Mouse (Mus musculus): ENCODE measurements around the gene Nlgn2. TPM values are rescaled to one million over a fixed set of nuclear protein-coding genes. Genes with fewer than 3 reads are reported as not detected.

Gene Nlgn2
- polyA plus RNA-seq, 1 experiment from 2014 or later, result 7.6 TPM

DNA sequence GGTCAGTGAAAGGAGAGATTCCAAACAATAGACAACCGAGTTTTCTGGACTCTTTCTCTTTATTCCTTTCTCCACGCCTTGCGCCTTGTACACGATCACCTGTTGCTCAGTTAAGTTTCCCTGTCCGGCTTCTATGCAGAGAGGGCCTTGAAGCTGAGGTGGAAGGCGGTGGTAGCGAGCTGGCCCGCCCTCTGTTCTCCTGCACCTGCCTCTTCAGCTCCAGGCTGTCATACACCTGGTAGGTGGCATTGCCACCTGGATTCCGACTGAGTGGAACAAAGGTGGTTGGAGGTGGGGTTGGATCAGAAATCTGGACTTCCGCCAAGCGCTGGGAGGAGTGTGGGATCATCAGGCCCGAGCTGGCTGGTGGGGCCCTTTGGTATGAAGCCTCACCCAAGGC is 21.1 kb downstream of the Nlgn2 start:
- Histone ChIP-seq H3K9me3 (replicated peaks) (0 out of 2 replicates have a peak, but pooled peaks cover 8% of the 10 kb centered on the region), H3K27ac (no peak overlapping the region), H3K4me2 (no peak overlapping the region), H3K27me3 (no peaks in the 10 kb centered on the region), H3K4me3 (replicated peaks) (no peak overlapping the region), H3K4me1 (peaks cover 4% of the 10 kb centered on the region; the same call in 1 of the 2 replicates), H3K36me3 (no peaks in the 10 kb centered on the region), H3K9ac (no peak overlapping the region)
- WGBS, result 91% methylated on average over 12 of the region's 12 CpGs
- no peak for ATAC-seq (replicated peaks; ENCODE audit: low FRiP score)

DNA sequence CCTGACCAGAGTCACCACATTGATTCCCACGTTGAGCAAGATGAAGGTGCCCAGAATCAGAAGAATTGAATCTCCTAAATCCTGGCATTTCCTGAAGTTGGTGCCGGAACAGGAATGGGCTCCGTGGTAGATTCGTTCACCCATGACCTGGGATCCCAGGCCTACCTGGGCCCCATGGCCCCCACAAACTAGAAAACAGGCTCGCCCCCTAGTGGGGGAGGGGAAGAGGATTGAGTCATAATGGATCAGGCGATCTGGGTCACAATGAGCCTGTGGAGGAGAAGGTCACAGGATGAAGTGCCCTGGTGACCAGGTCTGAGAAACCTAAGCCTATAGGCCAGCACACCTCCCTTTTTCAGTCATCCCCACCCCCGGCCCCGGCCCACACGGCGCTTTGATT is 22.4 kb downstream of the Nlgn2 start, which contains the start of gene Gm39566:
TSS of gene Gm39566 (minus strand) at position 144 of the 400 bp plus-strand sequence.
- Histone ChIP-seq H3K4me3 (replicated peaks) (no peak within 1 kb of the TSS), H3K27ac (no peak within 1 kb of the TSS), H3K9me3 (replicated peaks) (0 out of 2 replicates have a peak, but pooled peaks cover 8% of the 10 kb centered on the region), H3K9ac (no peak within 1 kb of the TSS), H3K4me2 (no peak within 1 kb of the TSS), H3K36me3 (no peaks in the 10 kb centered on the region), H3K4me1 (peaks cover 4% of the 10 kb centered on the region; the same call in 1 of the 2 replicates), H3K27me3 (no peaks in the 10 kb centered on the region)
- ATAC-seq (replicated peaks; ENCODE audit: low FRiP score), result no peak
- WGBS, result 52% methylated on average over 10 of the region's 10 CpGs

DNA sequence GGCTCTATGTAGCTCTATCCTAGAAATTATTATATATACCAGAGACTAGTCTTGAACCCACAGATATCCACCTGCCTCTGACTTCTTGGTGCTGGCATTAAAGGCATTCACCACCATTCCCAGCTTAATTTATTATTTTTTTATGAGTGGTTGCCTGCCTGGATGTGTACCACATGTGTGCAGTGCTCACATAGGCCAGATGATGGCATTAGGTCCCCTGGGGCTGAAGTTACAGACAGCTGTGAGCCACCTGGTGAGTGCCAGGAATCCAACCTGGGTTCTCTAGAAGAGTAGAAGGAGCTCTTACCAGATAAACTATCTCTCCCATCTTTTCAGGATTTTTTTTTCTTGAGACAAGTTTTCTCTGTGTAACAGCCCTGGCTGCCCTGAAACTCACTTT is 27.3 kb downstream of the Nlgn2 start:
- ATAC-seq (replicated peaks; ENCODE audit: low FRiP score), result no peak
- H3K9ac ChIP-seq, result no peak overlapping the region

DNA sequence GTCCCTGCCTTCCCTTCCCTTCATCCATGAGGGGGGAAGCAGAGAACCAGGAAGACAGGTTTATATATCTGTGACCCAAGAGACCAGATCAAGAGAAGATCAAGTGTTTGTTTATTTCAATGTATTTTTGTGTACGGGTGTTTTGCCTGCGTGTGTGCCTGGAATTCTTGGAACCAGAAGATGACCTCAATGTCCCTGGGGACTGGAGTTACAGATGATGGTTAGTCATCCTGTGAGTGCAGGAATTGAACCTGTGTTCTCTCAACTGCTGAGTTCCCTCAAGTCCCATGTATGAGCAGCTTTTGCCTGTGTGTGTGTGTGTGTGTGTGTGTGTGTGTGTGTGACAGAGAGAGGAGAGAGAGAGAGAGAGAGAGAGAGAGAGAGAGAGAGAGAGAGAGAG is 29.9 kb downstream of the Nlgn2 start:
- ATAC-seq (replicated peaks; ENCODE audit: low FRiP score), result no peak
- WGBS, result 78% methylated on average over 2 of the region's 2 CpGs

More for the DNA sequence above, 27.3 kb downstream of the Nlgn2 start:
- Histone ChIP-seq H3K4me2 (no peak overlapping the region), H3K4me1 (peaks cover 3% of the 10 kb centered on the region; the same call in 1 of the 2 replicates), H3K9me3 (replicated peaks) (no peaks in the 10 kb centered on the region), H3K27ac (no peak overlapping the region), H3K27me3 (peaks cover 13% of the 10 kb centered on the region), H3K4me3 (replicated peaks) (no peak overlapping the region), H3K36me3 (no peaks in the 10 kb centered on the region)

DNA sequence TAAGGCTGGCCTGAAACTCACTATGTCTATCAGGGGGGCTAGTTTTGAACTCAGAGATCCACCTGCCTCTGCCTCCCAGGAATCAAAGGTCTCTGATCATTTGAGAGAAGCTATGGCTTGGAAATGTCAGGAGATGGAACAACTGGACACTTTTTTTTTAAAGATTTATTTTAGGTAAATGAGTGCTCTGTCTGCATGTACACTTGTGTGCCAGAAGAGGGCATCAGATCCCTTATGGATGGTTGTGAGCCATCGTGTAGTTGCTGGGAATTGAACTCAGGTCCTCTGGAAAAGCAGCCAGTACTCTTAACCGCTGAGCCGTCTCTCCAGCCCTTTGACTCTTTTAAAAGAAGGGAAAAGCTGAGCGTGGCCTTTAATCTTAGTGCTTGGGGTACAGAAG is 31.2 kb downstream of the Nlgn2 start:
- H3K9ac ChIP-seq, result no peak overlapping the region
- 88% methylated on average over 4 of the region's 4 CpGs for WGBS
- no peak overlapping the region for H3K4me2 ChIP-seq
- no peaks in the 10 kb centered on the region for H3K36me3 ChIP-seq
- H3K27ac ChIP-seq, result no peak overlapping the region
- H3K4me1 ChIP-seq, result peaks cover 38% of the 10 kb centered on the region
- H3K4me3 ChIP-seq (replicated peaks), result no peak overlapping the region
- no peaks in the 10 kb centered on the region for H3K9me3 ChIP-seq (replicated peaks)
- no peak for ATAC-seq (replicated peaks; ENCODE audit: low FRiP score)
- peaks cover 44% of the 10 kb centered on the region for H3K27me3 ChIP-seq

More for the DNA sequence above, 29.9 kb downstream of the Nlgn2 start:
- no peaks in the 10 kb centered on the region for H3K36me3 ChIP-seq
- peaks cover 32% of the 10 kb centered on the region for H3K27me3 ChIP-seq
- no peak overlapping the region for H3K4me2 ChIP-seq
- no peak overlapping the region for H3K4me3 ChIP-seq (replicated peaks)
- no peak overlapping the region for H3K27ac ChIP-seq
- H3K9me3 ChIP-seq (replicated peaks), result no peaks in the 10 kb centered on the region
- H3K4me1 ChIP-seq, result peaks cover 25% of the 10 kb centered on the region
- H3K9ac ChIP-seq, result no peak overlapping the region

GRCm38 (mm10) chr11:69804972-69805909 is 32.3 kb downstream of the Nlgn2 start, which contains the start of gene Tmem102:
Gene Tmem102, minus strand, starts transcription at chr11:69805624.
- H3K4me3 ChIP-seq (replicated peaks), result peak within 1 kb of the TSS; percentile 61
- peak within 1 kb of the TSS; percentile 46 for H3K9ac ChIP-seq
- H3K36me3 ChIP-seq, result no peaks in the 10 kb centered on the region
- H3K4me1 ChIP-seq, result peaks cover 49% of the 10 kb centered on the region
- 6% methylated on average over 29 of the region's 29 CpGs for WGBS
- peak within 1 kb of the TSS; percentile 93 for H3K4me2 ChIP-seq
- H3K27me3 ChIP-seq, result peaks cover 47% of the 10 kb centered on the region
- ATAC-seq (replicated peaks; ENCODE audit: low FRiP score), result no peak
- no peaks in the 10 kb centered on the region for H3K9me3 ChIP-seq (replicated peaks)
- no peak within 1 kb of the TSS for H3K27ac ChIP-seq

- Histone ChIP-seq H3K4me2 (peak overlapping the region; percentile 93), H3K9ac (peak overlapping the region; percentile 46), H3K4me1 (peaks cover 55% of the 10 kb centered on the region), H3K4me3 (replicated peaks) (peak overlapping the region; percentile 61), H3K9me3 (replicated peaks) (no peaks in the 10 kb centered on the region), H3K36me3 (no peaks in the 10 kb centered on the region), H3K27me3 (peaks cover 47% of the 10 kb centered on the region), H3K27ac (no peak overlapping the region)
- 7% methylated on average over 12 of the region's 12 CpGs for WGBS
- ATAC-seq (replicated peaks; ENCODE audit: low FRiP score), result no peak
Observed at GRCm38 (mm10) chr11:69804652-69804940, 33.0 kb downstream of the Nlgn2 start.

DNA sequence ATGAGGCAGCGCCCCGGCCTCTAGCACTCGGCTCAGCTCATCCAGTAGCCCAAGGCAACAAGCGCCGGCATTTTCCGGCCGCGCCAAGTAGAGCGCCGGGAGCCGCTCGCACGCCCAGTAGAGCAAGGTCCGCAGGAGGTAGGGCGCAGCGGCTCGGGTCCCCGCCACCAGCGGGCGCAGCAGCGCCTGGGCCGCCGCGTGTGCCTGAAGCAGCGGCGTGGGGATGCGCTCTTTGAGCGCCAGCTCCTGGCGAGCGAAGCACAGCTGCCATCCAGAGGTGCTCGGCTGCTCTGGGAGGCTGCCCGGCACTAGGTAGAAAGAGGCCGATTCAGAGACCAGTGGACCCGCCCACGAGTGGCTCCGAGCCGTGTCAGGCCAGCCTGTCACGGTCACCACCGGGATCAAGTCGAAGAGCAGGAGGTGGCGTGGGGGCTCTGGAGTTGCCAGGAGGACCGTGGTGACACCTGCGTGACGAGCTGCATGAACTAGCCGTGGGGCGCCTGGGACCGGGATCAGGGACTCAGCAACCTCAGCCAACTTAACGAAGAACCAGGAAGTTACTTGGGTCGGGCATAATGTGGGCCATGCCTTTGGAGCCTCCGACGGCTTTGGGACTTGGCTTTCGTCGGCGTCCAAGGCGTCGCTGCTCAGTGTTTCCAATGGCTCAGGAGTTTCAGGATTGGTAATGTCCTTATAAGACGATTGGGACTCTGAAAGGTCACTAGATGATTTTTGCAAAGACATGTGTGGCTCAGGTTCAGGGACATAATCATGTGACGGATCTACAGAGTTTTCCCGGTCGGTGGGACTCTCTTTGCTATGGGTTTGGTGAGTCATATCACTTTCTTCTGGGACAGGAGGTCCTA is 33.6 kb downstream of the Nlgn2 start:
- 1% methylated on average over 60 of the region's 60 CpGs for WGBS
- H3K27ac ChIP-seq, result no peak overlapping the region

GRCm38 (mm10) chr11:69803328-69803727 is 34.3 kb downstream of the Nlgn2 start:
- 2% methylated on average over 12 of the region's 12 CpGs for WGBS
- H3K27me3 ChIP-seq, result peaks cover 48% of the 10 kb centered on the region
- peak overlapping the region; percentile 93 for H3K4me2 ChIP-seq
- no peaks in the 10 kb centered on the region for H3K36me3 ChIP-seq
- no peaks in the 10 kb centered on the region for H3K9me3 ChIP-seq (replicated peaks)
- H3K4me3 ChIP-seq (replicated peaks), result peak overlapping the region; percentile 61
- ATAC-seq (replicated peaks; ENCODE audit: low FRiP score), result peak; percentile 3; the same call in 1 of the 2 replicates
- H3K9ac ChIP-seq, result peak overlapping the region; percentile 62
- peaks cover 63% of the 10 kb centered on the region for H3K4me1 ChIP-seq
- 0 out of 2 replicates have a peak overlapping the region, but pooled peaks have one; percentile 4 for H3K27ac ChIP-seq

More for the DNA sequence above, 33.6 kb downstream of the Nlgn2 start:
- Histone ChIP-seq H3K36me3 (no peaks in the 10 kb centered on the region), H3K9ac (peak overlapping the region; percentile 62), H3K4me1 (peaks cover 61% of the 10 kb centered on the region), H3K9me3 (replicated peaks) (no peaks in the 10 kb centered on the region), H3K4me2 (peak overlapping the region; percentile 93), H3K27me3 (peaks cover 47% of the 10 kb centered on the region), H3K4me3 (replicated peaks) (peak overlapping the region; percentile 61)
- peak; percentile 52 for ATAC-seq (replicated peaks; ENCODE audit: low FRiP score)

- Histone ChIP-seq H3K27me3 (peaks cover 54% of the 10 kb centered on the region), H3K27ac (0 out of 2 replicates have a peak overlapping the region, but pooled peaks have one; percentile 28), H3K36me3 (no peaks in the 10 kb centered on the region), H3K9me3 (replicated peaks) (no peaks in the 10 kb centered on the region), H3K4me1 (peaks cover 63% of the 10 kb centered on the region), H3K9ac (peak overlapping the region; percentile 62), H3K4me3 (replicated peaks) (peak overlapping the region; percentile 61), H3K4me2 (peak overlapping the region; percentile 93)
- WGBS, result under 1% methylated on average over 33 of the region's 33 CpGs
- ATAC-seq (replicated peaks; ENCODE audit: low FRiP score), result 0 out of 2 replicates have a peak, but pooled peaks have one; percentile 5
Observed at GRCm38 (mm10) chr11:69802648-69803105, 34.9 kb downstream of the Nlgn2 start.

GRCm38 (mm10) chr11:69801379-69801977 is 36.1 kb downstream of the Nlgn2 start, which contains the start of gene Fgf11:
Gene Fgf11, minus strand, starts transcription at chr11:69801857.
- Histone ChIP-seq H3K9ac (peak within 1 kb of the TSS; percentile 62), H3K4me1 (peaks cover 63% of the 10 kb centered on the region), H3K27ac (peak within 1 kb of the TSS; percentile 83), H3K27me3 (peaks cover 62% of the 10 kb centered on the region), H3K4me3 (replicated peaks) (peak within 1 kb of the TSS; percentile 61), H3K36me3 (no peaks in the 10 kb centered on the region), H3K9me3 (replicated peaks) (no peaks in the 10 kb centered on the region), H3K4me2 (peak within 1 kb of the TSS; percentile 93)
- under 1% methylated on average over 32 of the region's 33 CpGs for WGBS
- ATAC-seq (replicated peaks; ENCODE audit: low FRiP score), result no peak
